Mouse (Mus musculus) stomach, postnatal 0 days (tissue): ENCODE data around the gene Phospho1.

Source experiments
- CTCF ChIP-seq: IDR thresholded peaks from 2 replicates; pipeline ENCODE4 v1.5.1; 2016; ENCODE audit warnings: antibody characterized with exemption, low read depth, mild to moderate bottlenecking, moderate library complexity
- EP300 ChIP-seq: optimal IDR thresholded peaks from 2 replicates; pipeline ENCODE3; 2016; ENCODE audit warnings: antibody characterized with exemption

- TF ChIP-seq CTCF (peak; percentile 86), EP300 (no peak)
Measured at GRCm38 (mm10) chr11:95827464-95828085, 3.3 kb downstream of the Phospho1 start.
